Mouse (Mus musculus) brain, embryonic 14.5 days (tissue): ENCODE results near the gene Cacna1d.

Experiments used
- CTCF ChIP-seq: fragments of 200-500 bp; IDR thresholded peaks from 2 replicates; pipeline ENCODE4 v1.5.1; 2012; ENCODE audit warnings: inconsistent platforms, mild to moderate bottlenecking, moderate library complexity, borderline replicate concordance; ENCODE audit not compliant: insufficient read depth, insufficient read length; ENCODE audit errors: extremely low read depth
- POLR2A ChIP-seq: fragments of 200-500 bp; IDR thresholded peaks from 2 replicates; pipeline ENCODE4 v1.6.1; 2012; ENCODE audit warnings: mild to moderate bottlenecking, inconsistent platforms, borderline replicate concordance; ENCODE audit not compliant: poor library complexity, insufficient read depth, insufficient read length, severe bottlenecking; ENCODE audit errors: extremely low read depth

- TF ChIP-seq CTCF = no peak
- no peak for TF ChIP-seq POLR2A
Observed at GRCm38 (mm10) chr14:30504990-30505389, 13.7 kb upstream of the Cacna1d start.
